Mouse (Mus musculus): Measurements from ENCODE around the gene Plxna2. TPM values are rescaled to one million over a fixed set of nuclear protein-coding genes. Genes with fewer than 3 reads are reported as not detected.

Gene Plxna2
- polyA plus RNA-seq, 1 experiment from 2014 or later = 76.0 TPM

DNA sequence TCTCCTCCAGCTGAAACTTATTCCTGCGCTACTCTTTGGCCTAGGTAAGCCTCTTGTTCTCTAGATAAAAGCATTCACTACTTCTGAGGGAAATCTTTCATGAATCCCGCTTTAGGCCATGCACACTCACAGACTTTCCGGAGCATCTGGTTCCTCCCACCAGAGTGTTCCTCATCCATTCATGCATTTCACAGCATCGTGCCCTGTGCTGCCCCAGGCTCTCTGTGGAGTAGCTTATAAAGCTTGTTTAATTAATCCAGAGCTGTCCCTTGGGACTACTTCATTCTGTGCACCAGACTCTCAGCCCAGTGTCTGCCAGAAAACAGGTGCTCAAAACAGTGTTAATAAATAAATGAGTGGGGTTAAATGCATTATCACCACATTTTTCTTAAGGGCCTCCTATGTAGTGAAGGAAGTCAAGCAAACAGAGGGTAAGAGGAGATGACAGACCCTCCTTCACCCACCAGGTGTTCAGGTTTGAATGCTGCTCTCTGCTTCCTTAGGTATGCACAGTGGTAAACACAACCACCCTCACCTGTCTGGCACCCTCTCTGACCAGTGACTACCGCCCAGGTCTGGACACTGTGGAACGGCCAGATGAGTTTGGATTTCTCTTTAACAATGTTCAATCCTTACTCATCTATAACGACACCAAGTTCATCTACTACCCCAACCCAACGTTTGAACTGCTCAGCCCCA is 175.4 kb downstream of the Plxna2 start:
- Histone ChIP-seq H3K27me3 (ENCODE audit: control insufficient read depth, insufficient read depth, low read length) (no peaks in the 10 kb centered on the region), H3K9ac (replicated peaks; ENCODE audit: low read depth, low read length) (no peak overlapping the region), H3K27ac (ENCODE audit: low read depth, low read length) (no peak overlapping the region), H3K4me2 (ENCODE audit: low read depth, low read length) (no peak overlapping the region), H3K4me1 (ENCODE audit: control insufficient read depth, insufficient read depth, low read length) (no peaks in the 10 kb centered on the region), H3K36me3 (ENCODE audit: control insufficient read depth, insufficient read depth, low read length) (peaks cover 82% of the 10 kb centered on the region), H3K4me3 (ENCODE audit: low read depth, low read length) (no peak overlapping the region), H3K9me3 (ENCODE audit: control insufficient read depth, low read length) (no peaks in the 10 kb centered on the region)
- ATAC-seq (ENCODE audit: low read depth) = peak; percentile 91
- 64% methylated on average over 8 of the region's 8 CpGs for WGBS

DNA sequence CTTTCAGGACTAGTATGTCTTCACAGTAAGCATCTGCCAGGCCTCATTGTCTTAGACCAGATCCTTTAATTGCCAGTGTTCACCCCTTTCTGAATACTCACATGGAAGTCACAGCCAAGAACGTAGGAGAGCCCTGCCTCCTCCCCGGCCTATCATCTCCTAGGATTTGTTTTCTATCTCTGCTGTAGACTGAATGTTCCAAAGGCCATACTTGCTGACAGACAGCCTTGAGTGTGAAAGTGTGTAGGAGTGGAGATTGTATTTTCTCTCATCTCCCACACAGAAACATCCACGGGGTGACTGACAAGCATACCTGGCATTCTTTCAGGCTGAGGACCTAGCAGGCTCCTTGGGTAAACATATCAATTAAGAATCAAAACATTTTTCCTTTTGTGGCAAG is 177.3 kb downstream of the Plxna2 start:
- no peak overlapping the region for H3K4me2 ChIP-seq (ENCODE audit: low read depth, low read length)
- no peak overlapping the region for H3K4me3 ChIP-seq (ENCODE audit: low read depth, low read length)
- H3K9me3 ChIP-seq (ENCODE audit: control insufficient read depth, low read length) = no peaks in the 10 kb centered on the region
- 94% methylated on average over 3 of the region's 3 CpGs for WGBS
- no peaks in the 10 kb centered on the region for H3K27me3 ChIP-seq (ENCODE audit: control insufficient read depth, insufficient read depth, low read length)
- H3K9ac ChIP-seq (replicated peaks; ENCODE audit: low read depth, low read length) = no peak overlapping the region
- H3K27ac ChIP-seq (ENCODE audit: low read depth, low read length) = no peak overlapping the region
- no peak for ATAC-seq (ENCODE audit: low read depth)
- H3K4me1 ChIP-seq (ENCODE audit: control insufficient read depth, insufficient read depth, low read length) = no peaks in the 10 kb centered on the region
- peaks cover 82% of the 10 kb centered on the region for H3K36me3 ChIP-seq (ENCODE audit: control insufficient read depth, insufficient read depth, low read length)

DNA sequence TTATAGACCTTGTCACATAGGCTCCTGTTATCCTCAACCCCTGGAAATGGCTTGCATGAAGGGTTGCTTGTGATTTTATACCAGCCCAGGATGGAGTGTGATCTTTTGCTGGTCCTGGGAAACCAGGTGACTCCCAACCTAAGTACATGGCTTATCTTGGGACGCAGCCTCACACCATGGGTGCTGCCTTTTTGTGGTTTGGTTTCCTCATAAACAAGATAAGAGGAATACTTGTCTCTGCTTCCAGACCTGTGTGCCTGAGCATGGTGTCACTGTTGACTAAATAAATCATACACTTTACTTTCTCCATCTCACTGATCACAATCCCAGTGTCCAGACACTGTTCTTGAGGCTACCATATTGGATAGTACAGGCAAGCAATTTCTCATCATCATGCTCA is 179.8 kb downstream of the Plxna2 start:
- H3K36me3 ChIP-seq (ENCODE audit: control insufficient read depth, insufficient read depth, low read length) = peaks cover 91% of the 10 kb centered on the region
- H3K27me3 ChIP-seq (ENCODE audit: control insufficient read depth, insufficient read depth, low read length) = no peaks in the 10 kb centered on the region
- H3K4me1 ChIP-seq (ENCODE audit: control insufficient read depth, insufficient read depth, low read length) = no peaks in the 10 kb centered on the region
- H3K27ac ChIP-seq (ENCODE audit: low read depth, low read length) = no peak overlapping the region
- no peak for ATAC-seq (ENCODE audit: low read depth)
- H3K4me3 ChIP-seq (ENCODE audit: low read depth, low read length) = no peak overlapping the region
- WGBS = 83% methylated on average over 1 of the region's 1 CpGs
- no peaks in the 10 kb centered on the region for H3K9me3 ChIP-seq (ENCODE audit: control insufficient read depth, low read length)
- H3K9ac ChIP-seq (replicated peaks; ENCODE audit: low read depth, low read length) = no peak overlapping the region
- H3K4me2 ChIP-seq (ENCODE audit: low read depth, low read length) = no peak overlapping the region

DNA sequence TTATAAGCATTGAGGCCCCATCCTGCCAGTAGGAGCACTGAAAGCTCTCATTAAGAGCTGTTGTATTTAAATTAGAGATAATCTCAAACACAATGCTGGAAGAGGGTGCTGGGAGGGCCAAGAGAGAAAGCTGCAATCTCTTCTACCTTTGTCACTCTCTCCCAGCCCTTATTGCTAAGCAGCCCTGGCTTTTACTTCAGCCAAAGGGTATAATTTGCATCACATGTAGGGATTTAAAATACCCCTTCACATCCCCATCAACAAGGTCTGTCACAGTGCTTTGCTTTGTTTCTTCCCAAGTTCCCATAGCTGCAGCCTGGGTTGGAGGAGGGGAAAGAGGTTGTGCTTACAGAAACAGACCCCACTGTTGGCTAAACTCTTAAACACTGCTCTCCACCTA is 180.5 kb downstream of the Plxna2 start:
- Histone ChIP-seq H3K27me3 (ENCODE audit: control insufficient read depth, insufficient read depth, low read length) (no peaks in the 10 kb centered on the region), H3K27ac (ENCODE audit: low read depth, low read length) (no peak overlapping the region), H3K4me2 (ENCODE audit: low read depth, low read length) (no peak overlapping the region), H3K36me3 (ENCODE audit: control insufficient read depth, insufficient read depth, low read length) (peaks cover 88% of the 10 kb centered on the region), H3K9me3 (ENCODE audit: control insufficient read depth, low read length) (no peaks in the 10 kb centered on the region), H3K4me1 (ENCODE audit: control insufficient read depth, insufficient read depth, low read length) (no peaks in the 10 kb centered on the region), H3K4me3 (ENCODE audit: low read depth, low read length) (no peak overlapping the region), H3K9ac (replicated peaks; ENCODE audit: low read depth, low read length) (no peak overlapping the region)
- no peak for ATAC-seq (ENCODE audit: low read depth)

DNA sequence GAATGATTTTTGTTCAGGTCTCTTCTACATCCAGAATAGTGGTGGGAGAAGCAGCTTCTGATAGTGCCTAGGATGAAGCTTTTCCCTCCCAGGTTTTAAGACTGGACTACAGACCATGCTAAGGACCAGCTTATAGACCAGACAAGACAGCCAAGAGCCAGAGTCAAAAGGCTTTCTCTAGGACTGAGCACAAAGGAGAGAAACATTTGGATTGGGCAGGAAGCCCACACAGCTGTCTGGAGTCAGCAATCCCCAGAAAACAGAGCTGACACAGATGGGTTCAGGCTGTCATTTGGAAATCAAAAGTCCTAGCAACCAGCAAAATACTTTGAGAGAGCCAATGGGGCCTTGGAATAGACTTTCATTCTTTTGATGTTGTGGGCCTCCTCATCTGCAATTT is 190.2 kb downstream of the Plxna2 start:
- Histone ChIP-seq H3K36me3 (ENCODE audit: control insufficient read depth, insufficient read depth, low read length) (peaks cover 80% of the 10 kb centered on the region), H3K27ac (ENCODE audit: low read depth, low read length) (no peak overlapping the region)
- ATAC-seq (ENCODE audit: low read depth) = no peak

DNA sequence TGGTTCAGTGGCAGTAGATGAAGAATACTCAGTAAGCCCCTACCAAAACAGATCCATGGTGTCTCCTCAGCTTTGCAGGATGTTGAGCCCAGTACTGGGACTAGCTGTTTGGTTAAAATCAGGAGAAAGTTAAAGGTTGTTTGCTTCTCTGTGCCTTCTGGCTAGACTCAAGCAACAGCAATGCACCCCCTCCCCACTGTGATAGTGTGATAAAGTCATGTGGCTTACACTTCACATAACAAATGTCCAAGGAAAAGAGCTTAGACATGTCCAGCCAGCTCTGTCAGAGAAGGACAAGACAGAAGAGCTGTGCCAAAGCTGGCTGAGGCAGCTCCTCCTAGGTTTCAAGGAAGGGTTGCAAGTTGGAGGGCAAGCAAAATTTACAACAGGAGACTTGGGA is 190.7 kb downstream of the Plxna2 start:
- H3K4me3 ChIP-seq (ENCODE audit: low read depth, low read length) = no peak overlapping the region
- ATAC-seq (ENCODE audit: low read depth) = no peak
- no peak overlapping the region for H3K4me2 ChIP-seq (ENCODE audit: low read depth, low read length)
- no peaks in the 10 kb centered on the region for H3K27me3 ChIP-seq (ENCODE audit: control insufficient read depth, insufficient read depth, low read length)
- no peak overlapping the region for H3K27ac ChIP-seq (ENCODE audit: low read depth, low read length)
- H3K9me3 ChIP-seq (ENCODE audit: control insufficient read depth, low read length) = no peaks in the 10 kb centered on the region
- no peaks in the 10 kb centered on the region for H3K4me1 ChIP-seq (ENCODE audit: control insufficient read depth, insufficient read depth, low read length)
- no peak overlapping the region for H3K9ac ChIP-seq (replicated peaks; ENCODE audit: low read depth, low read length)
- H3K36me3 ChIP-seq (ENCODE audit: control insufficient read depth, insufficient read depth, low read length) = peaks cover 82% of the 10 kb centered on the region

More for the DNA sequence above, 190.2 kb downstream of the Plxna2 start:
- Histone ChIP-seq H3K4me3 (ENCODE audit: low read depth, low read length) (no peak overlapping the region), H3K4me1 (ENCODE audit: control insufficient read depth, insufficient read depth, low read length) (no peaks in the 10 kb centered on the region), H3K9ac (replicated peaks; ENCODE audit: low read depth, low read length) (no peak overlapping the region), H3K27me3 (ENCODE audit: control insufficient read depth, insufficient read depth, low read length) (no peaks in the 10 kb centered on the region), H3K9me3 (ENCODE audit: control insufficient read depth, low read length) (no peaks in the 10 kb centered on the region), H3K4me2 (ENCODE audit: low read depth, low read length) (no peak overlapping the region)

DNA sequence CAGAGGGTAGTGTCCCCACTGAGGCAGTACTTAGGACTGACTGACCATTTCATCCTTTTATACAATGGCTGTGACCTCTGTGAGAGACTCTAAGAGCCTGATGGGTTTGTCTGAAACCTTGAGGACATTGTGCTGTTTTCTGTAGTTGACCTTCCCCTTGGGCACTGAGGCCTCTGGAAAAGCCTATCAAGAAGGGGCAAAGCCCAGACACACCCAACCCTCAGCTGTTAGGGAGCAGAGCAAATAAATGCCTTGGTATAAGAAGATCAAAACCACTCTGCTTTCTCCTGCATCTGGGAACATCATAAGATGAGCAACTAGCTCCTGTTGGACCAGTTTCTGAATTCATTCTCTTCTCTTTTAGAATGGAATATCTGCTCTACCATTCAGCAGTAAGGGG is 191.6 kb downstream of the Plxna2 start:
- no peaks in the 10 kb centered on the region for H3K4me1 ChIP-seq (ENCODE audit: control insufficient read depth, insufficient read depth, low read length)
- no peaks in the 10 kb centered on the region for H3K27me3 ChIP-seq (ENCODE audit: control insufficient read depth, insufficient read depth, low read length)
- ATAC-seq (ENCODE audit: low read depth) = no peak
- H3K4me2 ChIP-seq (ENCODE audit: low read depth, low read length) = no peak overlapping the region
- H3K36me3 ChIP-seq (ENCODE audit: control insufficient read depth, insufficient read depth, low read length) = peaks cover 81% of the 10 kb centered on the region
- H3K9ac ChIP-seq (replicated peaks; ENCODE audit: low read depth, low read length) = no peak overlapping the region
- H3K27ac ChIP-seq (ENCODE audit: low read depth, low read length) = no peak overlapping the region
- no peak overlapping the region for H3K4me3 ChIP-seq (ENCODE audit: low read depth, low read length)
- H3K9me3 ChIP-seq (ENCODE audit: control insufficient read depth, low read length) = no peaks in the 10 kb centered on the region

DNA sequence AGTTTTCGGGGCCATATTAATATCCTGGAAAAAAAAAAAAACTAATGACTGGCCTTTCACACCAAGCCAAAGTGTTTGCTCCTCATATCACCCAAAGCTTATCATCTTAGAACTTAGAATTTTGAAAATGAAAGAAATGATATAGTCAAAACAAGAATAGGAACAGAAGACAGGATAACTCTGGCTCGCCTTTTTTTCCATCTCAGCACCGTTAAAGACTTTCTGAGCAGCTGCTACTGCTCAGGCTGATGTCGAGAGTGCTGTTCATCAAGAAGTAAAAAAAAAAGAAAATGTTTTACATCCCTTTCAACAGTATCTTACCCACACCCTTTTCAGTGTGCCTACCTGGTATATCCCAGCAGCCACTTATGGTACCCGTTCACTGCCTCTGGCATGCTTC is 196.2 kb downstream of the Plxna2 start:
- 84% methylated on average over 5 of the region's 5 CpGs for WGBS
- Histone ChIP-seq H3K36me3 (ENCODE audit: control insufficient read depth, insufficient read depth, low read length) (peaks cover 41% of the 10 kb centered on the region), H3K4me2 (ENCODE audit: low read depth, low read length) (no peak overlapping the region), H3K4me3 (ENCODE audit: low read depth, low read length) (no peak overlapping the region), H3K4me1 (ENCODE audit: control insufficient read depth, insufficient read depth, low read length) (no peaks in the 10 kb centered on the region), H3K9ac (replicated peaks; ENCODE audit: low read depth, low read length) (no peak overlapping the region), H3K9me3 (ENCODE audit: control insufficient read depth, low read length) (no peaks in the 10 kb centered on the region), H3K27me3 (ENCODE audit: control insufficient read depth, insufficient read depth, low read length) (no peaks in the 10 kb centered on the region), H3K27ac (ENCODE audit: low read depth, low read length) (no peak overlapping the region)
- ATAC-seq (ENCODE audit: low read depth) = no peak

DNA sequence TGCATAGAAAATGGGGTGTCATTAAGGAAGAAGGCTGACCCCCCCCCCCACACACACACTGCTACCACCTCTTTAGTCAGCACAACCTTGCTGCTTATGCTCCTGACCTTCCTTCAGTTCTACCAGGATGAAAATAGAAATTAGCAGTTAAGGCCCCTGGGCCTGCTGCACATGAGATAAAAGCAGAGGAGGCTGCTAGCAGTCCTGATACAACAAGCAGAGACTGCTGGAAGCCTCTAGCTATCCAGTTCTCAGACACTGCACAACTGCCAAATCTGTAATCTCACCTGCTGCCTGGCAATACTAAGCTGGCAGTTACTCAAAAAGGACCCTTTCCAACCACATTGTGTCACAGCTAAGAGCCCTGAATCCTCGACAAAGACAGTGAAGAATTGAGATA is 197.5 kb downstream of the Plxna2 start:
- no peaks in the 10 kb centered on the region for H3K27me3 ChIP-seq (ENCODE audit: control insufficient read depth, insufficient read depth, low read length)
- no peaks in the 10 kb centered on the region for H3K4me1 ChIP-seq (ENCODE audit: control insufficient read depth, insufficient read depth, low read length)
- H3K9me3 ChIP-seq (ENCODE audit: control insufficient read depth, low read length) = no peaks in the 10 kb centered on the region
- H3K4me2 ChIP-seq (ENCODE audit: low read depth, low read length) = no peak overlapping the region
- H3K36me3 ChIP-seq (ENCODE audit: control insufficient read depth, insufficient read depth, low read length) = peaks cover 30% of the 10 kb centered on the region
- H3K27ac ChIP-seq (ENCODE audit: low read depth, low read length) = peak overlapping the region; percentile 41; the same call in 1 of the 2 replicates
- H3K4me3 ChIP-seq (ENCODE audit: low read depth, low read length) = no peak overlapping the region
- ATAC-seq (ENCODE audit: low read depth) = no peak
- no peak overlapping the region for H3K9ac ChIP-seq (replicated peaks; ENCODE audit: low read depth, low read length)
- WGBS = 44% methylated on average over 1 of the region's 1 CpGs

Measured in neural tube, embryonic 14.5 days (tissue).